Mouse (Mus musculus) heart, postnatal 0 days (tissue): ENCODE measurements around the gene Mapk14.

ENCODE experiments used
- CTCF ChIP-seq: IDR thresholded peaks from 2 replicates; pipeline ENCODE4 v1.5.1; 2016; ENCODE audit warnings: antibody characterized with exemption, control low read depth, low read depth
- EP300 ChIP-seq: IDR thresholded peaks from 2 replicates; pipeline ENCODE4 v1.6.1; 2016; ENCODE audit warnings: antibody characterized with exemption, low read depth

GRCm38 (mm10) chr17:28715832-28716548, 24.9 kb downstream of the Mapk14 start:
- TF ChIP-seq EP300: no peak
- no peak for TF ChIP-seq CTCF
